15 mouse cellular contexts compared by ENCODE assay signal in the genomic region with DNA sequence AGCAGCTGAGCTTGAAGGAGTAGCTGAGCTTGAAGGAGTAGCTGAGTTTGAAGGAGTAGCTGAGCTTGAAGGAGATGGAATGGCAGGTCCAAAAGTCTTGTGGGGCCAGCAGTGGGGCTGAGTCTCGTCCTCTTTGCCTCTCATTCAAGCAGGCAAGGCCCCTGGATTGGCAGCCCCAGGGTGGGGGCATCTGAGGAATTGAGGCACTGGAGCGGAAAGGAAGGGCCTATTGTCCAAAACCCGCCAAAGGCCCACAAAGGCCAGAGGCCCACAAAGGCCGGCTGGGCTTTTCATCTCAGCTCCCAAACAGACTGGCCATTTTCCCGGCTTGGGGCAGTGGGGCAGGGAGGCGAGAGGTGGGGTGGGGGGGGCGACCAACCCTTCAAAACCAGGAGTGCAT. TPM values are rescaled to one million over a fixed set of nuclear protein-coding genes. Genes with fewer than 3 reads are reported as not detected.
"Had no signal": no experiment of that assay in that cellular context is flagged by ENCODE, and none has a peak within 500 bp of the region (broad histone marks: within the 10 kb centered on the region; RNA-seq: fewer than 3 reads in every experiment).

No protein-coding gene starts in this region.

RNA-seq across cellular contexts. Expression of gene Il11ra2, which starts 17.7 kb away (rescaled TPM):
- polyA plus RNA-seq: cerebellum, adult 2 months; embryonic facial prominence, embryonic 10.5 days; embryonic facial prominence, embryonic 11.5 days; embryonic facial prominence, embryonic 12.5 days; embryonic facial prominence, embryonic 13.5 days; embryonic facial prominence, embryonic 15.5 days; erythroblast, embryonic 14.5 days; forebrain, embryonic 10.5 days; forebrain, embryonic 14.5 days; forebrain, embryonic 15.5 days; forebrain, postnatal 0 days; heart, embryonic 10.5 days had no signal

RNA-seq across cellular contexts. Expression of gene Ccl27b, which starts 24.3 kb away (rescaled TPM):
- polyA plus RNA-seq: embryonic facial prominence, embryonic 10.5 days; embryonic facial prominence, embryonic 11.5 days; embryonic facial prominence, embryonic 12.5 days; embryonic facial prominence, embryonic 13.5 days; embryonic facial prominence, embryonic 14.5 days; embryonic facial prominence, embryonic 15.5 days; erythroblast, embryonic 14.5 days; forebrain, embryonic 10.5 days; forebrain, embryonic 14.5 days; forebrain, embryonic 15.5 days; forebrain, postnatal 0 days; gonadal fat pad, adult 2 months; heart, adult 2 months; heart, embryonic 10.5 days had no signal

RNA-seq across cellular contexts. Expression of gene Gm2564, which starts 49.8 kb away (rescaled TPM):
- polyA plus RNA-seq: embryonic facial prominence, embryonic 10.5 days; embryonic facial prominence, embryonic 11.5 days; embryonic facial prominence, embryonic 12.5 days; embryonic facial prominence, embryonic 13.5 days; embryonic facial prominence, embryonic 15.5 days; erythroblast, embryonic 14.5 days; forebrain, embryonic 10.5 days; forebrain, embryonic 14.5 days; forebrain, embryonic 15.5 days; forebrain, postnatal 0 days; heart, embryonic 10.5 days had no signal

RNA-seq across cellular contexts. Expression of gene 4930578G10Rik, which starts 56.0 kb away (rescaled TPM):
- polyA plus RNA-seq: embryonic facial prominence, embryonic 11.5 days; embryonic facial prominence, embryonic 14.5 days; embryonic facial prominence, embryonic 15.5 days; erythroblast, embryonic 14.5 days; gonadal fat pad, adult 2 months; heart, adult 2 months; heart, embryonic 10.5 days had no signal
